Comparison of ENCODE assay signal across 34 mouse cellular contexts in genomic region chr8:78323391-78323790, GRCm38 (mm10).
"Had no signal": no experiment of that assay in that cellular context is flagged by ENCODE, and none has a peak within 500 bp of the region (broad histone marks: within the 10 kb centered on the region; RNA-seq: fewer than 3 reads in every experiment).

No protein-coding gene starts in this region.

- H3K9ac ChIP-seq: heart, embryonic 12.5 days; heart, embryonic 13.5 days; heart, embryonic 15.5 days; hindbrain, embryonic 12.5 days; hindbrain, embryonic 13.5 days; hindbrain, embryonic 14.5 days; hindbrain, embryonic 15.5 days; intestine, embryonic 15.5 days; kidney, embryonic 15.5 days had no signal

- H3K4me3 ChIP-seq: heart, embryonic 10.5 days; heart, embryonic 12.5 days; heart, embryonic 13.5 days; heart, embryonic 15.5 days; hindbrain, embryonic 10.5 days; hindbrain, embryonic 12.5 days; hindbrain, embryonic 13.5 days; hindbrain, embryonic 15.5 days; intestine, embryonic 15.5 days; kidney, embryonic 15.5 days; layer of hippocampus, adult 2 months had no signal

- H3K4me1 ChIP-seq: heart, embryonic 10.5 days; heart, embryonic 12.5 days; heart, embryonic 13.5 days; heart, embryonic 15.5 days; hindbrain, embryonic 10.5 days; hindbrain, embryonic 12.5 days; hindbrain, embryonic 15.5 days; intestine, embryonic 15.5 days; kidney, embryonic 15.5 days had no signal

- H3K36me3 ChIP-seq: heart, embryonic 10.5 days; heart, embryonic 12.5 days; heart, embryonic 13.5 days; heart, embryonic 15.5 days; hindbrain, embryonic 10.5 days; hindbrain, embryonic 12.5 days; hindbrain, embryonic 13.5 days; hindbrain, embryonic 15.5 days; intestine, embryonic 15.5 days; kidney, embryonic 15.5 days had no signal

- H3K4me2 ChIP-seq: heart, embryonic 11.5 days; heart, embryonic 12.5 days; heart, embryonic 13.5 days; heart, embryonic 15.5 days; hindbrain, embryonic 12.5 days; hindbrain, embryonic 13.5 days; hindbrain, embryonic 14.5 days; hindbrain, embryonic 15.5 days; intestine, embryonic 15.5 days; kidney, embryonic 15.5 days had no signal

- ATAC-seq: hindbrain, embryonic 16.5 days; hindbrain, postnatal 0 days; inflammation-experienced regulatory T-cells, adult 6 months; intestine, embryonic 15.5 days; intestine, embryonic 16.5 days; intestine, postnatal 0 days had no signal

- H3K27ac ChIP-seq: heart, embryonic 10.5 days; heart, embryonic 13.5 days; heart, embryonic 15.5 days; hindbrain, embryonic 10.5 days; hindbrain, embryonic 12.5 days; hindbrain, embryonic 13.5 days; hindbrain, embryonic 14.5 days; hindbrain, embryonic 15.5 days; hindbrain, postnatal 0 days; intestine, embryonic 15.5 days; kidney, embryonic 15.5 days; kidney, postnatal 0 days; layer of hippocampus, adult 2 months had no signal

- DNase-seq: heart, postnatal 10 days; heart, postnatal 14 days; heart, postnatal 36 days; kidney, adult 11 months; kidney, adult 18-20 months; kidney, adult 2 months; kidney, adult 8-10 months; kidney, adult 9 months; kidney, postnatal 10 days; kidney, postnatal 14 days; kidney, postnatal 25 days; kidney, postnatal 36 days; kidney, postnatal 4 days; layer of hippocampus, adult 9-11 months; layer of hippocampus, postnatal 36 days had no signal

- H3K9me3 ChIP-seq: heart, embryonic 10.5 days; heart, embryonic 12.5 days; heart, embryonic 13.5 days; heart, embryonic 15.5 days; hindbrain, embryonic 10.5 days; hindbrain, embryonic 12.5 days; hindbrain, embryonic 13.5 days; hindbrain, embryonic 15.5 days; intestine, embryonic 15.5 days; kidney, embryonic 15.5 days had no signal

- H3K27me3 ChIP-seq: heart, embryonic 12.5 days; heart, embryonic 13.5 days; heart, embryonic 15.5 days; hindbrain, embryonic 12.5 days; hindbrain, embryonic 13.5 days; hindbrain, embryonic 15.5 days; intestine, embryonic 15.5 days; kidney, embryonic 15.5 days had no signal
